Mouse (Mus musculus) testis, adult 2 months (tissue): ENCODE data around the gene Dhrs7.

Experiments used
- CTCF ChIP-seq: fragments of 200-500 bp; IDR thresholded peaks from 2 replicates; pipeline ENCODE4 v1.5.1; 2012; ENCODE audit warnings: low read depth, mild to moderate bottlenecking, inconsistent platforms, low read length, moderate library complexity; ENCODE audit not compliant: control insufficient read depth, insufficient read depth, insufficient replicate concordance
- POLR2A ChIP-seq: fragments of 200-500 bp; IDR thresholded peaks from 2 replicates; pipeline ENCODE4 v1.6.1; 2012; ENCODE audit warnings: low read depth, mild to moderate bottlenecking, inconsistent platforms, low read length, moderate library complexity; ENCODE audit not compliant: control insufficient read depth

GRCm38 (mm10) chr12:72621441-72621840 is 43.3 kb downstream of the Dhrs7 start:
- TF ChIP-seq CTCF (no peak), POLR2A (no peak)
